Mouse (Mus musculus) common myeloid progenitor, adult 5-6 weeks (primary cell): ENCODE results near the gene Tmem178b. TPM values are rescaled to one million over a fixed set of nuclear protein-coding genes. Genes with fewer than 3 reads are reported as not detected.
A peak's percentile ranks its signal among the peaks of the same experiment; 100 is the strongest.

ENCODE experiments used
- ATAC-seq: replicated peaks from 2 replicates; pipeline ENCODE4 v1.8.0; 2016; ENCODE audit warnings: low read depth, mild to moderate bottlenecking, moderate TSS enrichment, inconsistent platforms; ENCODE audit not compliant: poor library complexity, severe bottlenecking
- total RNA-seq: library from RNA; stranded (forward); fragments of 200-1000, 187-1606 nt; gene quantifications from 2 replicates; pipeline ENCODE4 v1.2.3, GENCODE M21; 2017

Gene Tmem178b
- total RNA-seq: not detected in 2 replicates

- 0 out of 2 replicates have a peak, but pooled peaks have one; percentile 39 for ATAC-seq
These were observed at the start of gene Tmem178b for GRCm38 (mm10) chr6:39872901-39873591. TSS of gene Tmem178b (plus strand) at chr6:39873271.

GRCm38 (mm10) chr6:39828736-39829135 lies 44.3 kb upstream of the Tmem178b start:
- no peak for ATAC-seq

- no peak for ATAC-seq
These were observed 29.3 kb upstream of the Tmem178b start for GRCm38 (mm10) chr6:39843698-39844342.

DNA sequence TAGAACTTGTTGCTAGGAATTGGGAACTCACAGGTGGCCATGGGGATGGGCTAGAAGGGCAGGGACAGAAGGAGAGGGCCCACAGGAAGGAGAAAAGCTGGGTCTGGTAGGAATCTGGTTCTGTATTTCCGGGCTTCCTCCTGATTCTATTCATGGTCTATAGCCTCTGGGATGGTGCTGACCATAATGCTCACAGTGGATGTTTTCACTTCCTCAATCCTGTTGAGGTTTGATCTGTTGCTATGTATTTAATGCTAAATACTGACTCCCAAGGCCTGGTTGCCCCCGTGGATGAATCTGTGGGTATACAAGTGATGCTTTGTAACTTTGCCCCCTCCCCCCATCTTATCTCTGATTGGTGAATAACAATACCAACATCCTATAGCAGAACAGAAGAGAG lies 25.5 kb upstream of the Tmem178b start:
- ATAC-seq: peak; percentile 42; the same call in 1 of the 2 replicates

DNA sequence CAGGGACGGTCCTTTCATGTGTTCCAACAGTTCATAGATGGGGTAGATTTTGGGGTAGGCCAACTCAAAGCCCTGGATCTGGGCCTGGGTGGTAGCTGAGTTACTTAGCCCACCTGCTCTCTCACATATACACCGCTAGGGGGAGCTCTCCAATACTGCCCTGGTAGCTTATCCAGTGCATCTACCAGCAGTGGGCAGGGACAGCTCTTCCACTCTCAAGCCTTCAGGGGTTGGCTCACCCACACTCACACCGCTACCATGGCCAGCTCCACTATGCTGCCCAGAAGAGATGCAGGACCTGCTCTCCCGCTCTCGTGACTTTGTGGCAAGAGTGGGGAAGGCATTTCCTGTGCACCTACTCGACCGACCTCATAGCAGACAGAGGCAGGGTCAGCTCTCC lies 24.3 kb upstream of the Tmem178b start:
- peak; percentile 65 for ATAC-seq

GRCm38 (mm10) chr6:39849667-39850066 lies 23.4 kb upstream of the Tmem178b start:
- ATAC-seq: no peak

DNA sequence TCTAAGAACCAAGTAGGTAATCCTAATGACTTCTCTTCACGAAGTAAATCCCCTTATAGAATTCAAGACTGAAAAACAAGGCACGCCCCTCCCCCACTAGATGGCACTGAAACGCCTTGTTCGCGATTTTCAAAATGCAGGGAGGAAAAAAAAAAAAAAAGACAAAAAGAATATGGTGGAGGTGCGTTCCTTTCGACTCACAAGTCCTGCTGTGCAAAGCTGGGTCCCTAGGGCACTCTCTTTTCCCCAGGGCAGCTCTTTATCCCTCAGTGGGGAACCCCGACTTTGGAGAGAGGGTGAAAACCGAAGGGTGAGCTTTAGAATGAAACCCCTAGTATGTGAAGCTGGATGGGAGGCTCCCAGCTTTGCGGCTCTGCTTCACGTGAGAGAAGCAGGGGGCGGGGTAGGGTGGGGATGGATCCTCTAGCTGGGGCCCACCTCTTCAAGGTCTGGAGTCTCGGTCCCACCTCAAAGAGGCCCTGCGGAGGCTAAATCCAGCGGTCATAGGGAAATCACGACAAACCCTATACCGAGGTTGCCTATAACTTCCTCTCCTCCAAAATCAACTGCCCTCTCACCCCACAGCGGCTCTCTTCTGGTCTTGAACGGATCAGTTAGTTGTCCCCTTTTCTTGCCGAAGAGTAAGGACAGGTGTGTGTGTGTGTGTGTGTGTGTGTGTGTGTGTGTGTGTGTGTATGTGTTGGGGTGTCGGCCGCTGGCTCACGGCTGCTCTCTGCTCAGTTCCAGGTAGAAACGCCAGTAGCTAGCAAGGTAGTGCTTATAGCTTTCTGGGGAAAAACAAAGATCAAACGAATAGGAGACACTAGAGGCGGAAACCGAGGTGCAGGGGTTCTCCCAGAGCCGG lies 2.6 kb upstream of the Tmem178b start:
- no peak for ATAC-seq

- ATAC-seq: peak; percentile 67
These were observed 1.4 kb upstream of the Tmem178b start for GRCm38 (mm10) chr6:39871381-39872305.

GRCm38 (mm10) chr6:39872306-39872900 lies 668 bp upstream of the Tmem178b start:
- 0 out of 2 replicates have a peak, but pooled peaks have one; percentile 30 for ATAC-seq

DNA sequence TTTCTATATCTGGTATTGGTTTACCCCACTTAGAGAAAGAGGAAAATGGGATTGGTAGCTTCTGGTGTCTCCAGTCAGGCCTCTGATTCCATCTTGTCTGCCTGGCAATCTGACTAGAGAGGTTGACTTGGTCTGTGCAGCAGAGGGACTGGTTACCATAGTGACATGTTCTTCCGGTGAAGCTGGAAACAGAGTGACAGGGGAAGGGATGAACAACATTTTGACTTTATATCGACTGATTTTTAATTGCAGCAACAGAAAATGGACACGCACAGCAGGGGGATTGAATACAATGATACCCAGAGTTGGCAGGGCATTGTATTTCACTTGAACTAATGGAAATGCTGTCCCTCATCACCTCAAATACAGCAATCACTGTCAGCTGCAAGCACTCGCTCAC lies 2.1 kb downstream of the Tmem178b start:
- ATAC-seq: no peak

- no peak for ATAC-seq
These were observed 3.4 kb downstream of the Tmem178b start for GRCm38 (mm10) chr6:39876444-39876843.

DNA sequence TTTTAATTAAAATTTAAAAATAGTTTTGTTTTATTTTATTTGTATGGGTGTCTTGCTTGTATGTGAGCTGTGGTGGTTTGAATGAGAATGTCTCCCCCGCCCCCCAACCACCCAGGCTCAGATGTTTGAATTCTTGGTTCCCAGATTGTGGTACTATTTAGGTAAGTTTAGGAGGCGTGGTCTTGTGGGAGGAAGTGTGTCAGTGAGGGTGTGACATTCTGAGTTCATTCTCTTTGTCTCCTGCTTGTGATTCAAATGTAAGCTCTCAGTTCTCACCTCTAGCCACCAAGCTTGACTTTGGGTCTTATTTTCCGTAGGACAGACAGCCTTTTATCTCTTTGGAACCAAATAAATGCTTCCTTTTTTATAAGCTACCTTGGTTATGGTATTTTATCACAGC lies 17.7 kb downstream of the Tmem178b start:
- ATAC-seq: no peak

DNA sequence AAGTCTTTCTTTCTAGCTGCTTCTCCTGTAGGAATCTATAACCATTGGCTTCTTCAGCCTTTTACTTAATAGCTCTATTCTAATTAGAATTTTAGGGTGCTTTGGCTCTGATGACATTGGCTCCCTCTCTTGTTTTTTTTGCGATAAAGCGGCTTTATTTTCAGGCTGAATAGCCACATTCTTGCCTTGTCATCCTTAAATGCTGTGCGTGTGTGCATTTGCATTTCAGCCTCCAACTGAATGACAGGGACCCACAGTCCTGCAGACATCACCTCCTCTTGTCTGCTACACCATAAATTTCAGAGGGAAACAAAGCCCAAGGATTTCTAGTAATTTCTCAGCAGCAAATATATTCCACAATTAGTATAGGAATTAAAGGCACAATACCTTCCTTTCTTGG lies 23.4 kb downstream of the Tmem178b start:
- no peak for ATAC-seq

GRCm38 (mm10) chr6:39899231-39899630 lies 26.2 kb downstream of the Tmem178b start:
- ATAC-seq: no peak

DNA sequence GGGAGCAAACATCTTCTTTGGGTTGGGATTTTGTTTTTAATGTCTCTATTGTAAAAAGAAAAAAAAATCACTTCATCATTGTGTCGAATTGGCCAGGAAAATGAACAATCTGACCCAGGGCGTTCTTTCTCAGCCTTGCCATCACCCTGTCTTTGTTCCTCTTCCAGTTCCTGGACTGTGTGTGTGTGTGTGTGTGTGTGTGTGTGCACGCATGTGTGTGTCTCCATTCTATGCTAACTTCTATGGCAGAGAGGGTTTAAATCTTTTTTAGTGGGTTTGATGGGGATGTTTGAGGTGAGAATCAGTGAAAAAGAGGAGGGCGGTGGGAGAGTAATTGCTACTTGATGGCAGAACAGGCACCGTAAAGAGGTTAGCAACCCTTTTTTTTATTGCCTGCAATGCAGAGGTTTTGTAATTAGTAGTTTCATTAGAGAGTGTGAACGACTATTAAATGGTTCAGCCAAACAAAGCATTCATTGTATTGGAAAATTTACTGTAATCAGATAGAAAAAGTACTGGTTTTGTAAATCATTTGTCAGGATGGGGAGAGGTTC lies 30.2 kb downstream of the Tmem178b start:
- no peak for ATAC-seq

GRCm38 (mm10) chr6:39903845-39904244 lies 30.8 kb downstream of the Tmem178b start:
- ATAC-seq: no peak

DNA sequence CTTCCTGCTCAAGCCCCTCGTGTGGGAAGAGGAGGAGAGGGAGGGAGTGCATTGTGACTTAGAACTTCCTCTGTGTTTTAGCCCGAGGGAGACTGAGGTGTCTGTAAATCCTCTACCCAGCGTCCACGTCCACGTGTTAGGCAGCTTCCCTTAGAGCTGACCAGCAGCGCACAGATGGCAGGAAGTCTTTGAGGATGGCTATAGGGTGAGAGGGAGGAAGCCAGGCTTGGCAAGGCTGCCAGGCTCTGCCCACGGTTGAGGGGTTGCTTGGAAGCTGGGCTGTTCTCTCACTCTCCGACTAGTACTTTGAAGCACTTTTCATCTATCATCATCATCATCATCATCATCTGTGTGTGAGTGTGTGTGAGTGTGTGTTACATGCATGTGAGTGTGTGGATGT lies 41.9 kb downstream of the Tmem178b start:
- no peak for ATAC-seq

DNA sequence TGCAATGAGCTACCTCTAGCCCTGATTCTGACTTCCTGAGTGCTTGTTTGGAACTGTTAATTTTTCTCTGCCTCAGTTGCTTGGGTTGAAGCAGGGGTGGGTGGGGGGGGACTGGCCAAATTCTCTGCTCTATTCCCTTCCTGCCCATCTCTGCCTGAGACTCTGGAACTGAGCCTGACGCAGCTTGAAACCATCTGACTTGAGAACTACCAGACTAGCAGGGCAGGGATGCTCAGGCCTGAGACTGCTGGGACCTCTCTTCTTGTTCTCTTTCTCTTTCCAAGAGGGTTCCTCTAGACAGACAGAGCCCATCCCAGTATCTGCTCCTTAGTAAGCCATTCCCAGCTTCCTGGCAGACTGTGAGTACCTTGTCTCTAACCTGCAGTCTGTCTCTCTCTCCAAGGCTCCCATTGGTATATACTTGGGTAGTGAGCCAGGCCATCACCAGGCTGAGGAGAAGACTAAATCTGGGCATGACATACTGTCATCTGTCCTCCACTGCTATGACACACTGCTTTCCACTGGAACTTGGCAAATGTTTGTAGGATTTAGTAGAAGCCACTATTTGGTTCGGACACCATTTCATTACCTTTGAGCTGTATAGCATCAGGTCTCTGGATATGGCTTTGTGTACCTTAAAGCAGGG lies 42.7 kb downstream of the Tmem178b start:
- ATAC-seq: no peak

DNA sequence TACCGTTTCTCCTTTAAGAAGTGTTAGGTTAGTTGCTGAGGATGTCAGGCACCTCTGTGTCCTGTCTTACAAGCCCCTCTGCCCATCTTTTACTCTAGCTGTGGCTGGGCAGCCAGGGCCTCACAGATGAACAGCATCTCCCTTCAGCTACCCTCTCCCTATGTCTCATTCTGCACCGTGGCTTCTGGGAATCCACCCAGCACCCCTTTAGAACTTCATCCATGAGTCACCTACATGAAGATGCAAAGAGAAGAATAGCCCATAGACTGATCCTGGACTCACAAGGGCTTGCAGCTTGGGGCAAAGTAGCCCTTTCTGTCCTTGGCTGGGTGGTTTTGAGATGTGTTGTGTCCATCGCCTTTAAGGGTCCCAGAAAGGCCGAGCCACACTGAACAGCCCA lies 43.4 kb downstream of the Tmem178b start:
- no peak for ATAC-seq
